14 mouse cellular contexts compared by ENCODE assay signal in genomic region chr7:49662492-49663026, GRCm38 (mm10). TPM values are rescaled to one million over a fixed set of nuclear protein-coding genes. Genes with fewer than 3 reads are reported as not detected.
DNase-seq lines count a peak whose midpoint lies in the region; ATAC-seq and TF ChIP-seq lines count a peak whose summit lies in the region.
"Had no signal": no experiment of that assay in that cellular context is flagged by ENCODE, and none has a peak within 500 bp of the region (broad histone marks: within the 10 kb centered on the region; RNA-seq: fewer than 3 reads in every experiment).

No protein-coding gene starts in this region.

- H3K27ac ChIP-seq in forebrain, embryonic 10.5 days, result no peak overlapping the region
- no peak overlapping the region for H3K27ac ChIP-seq in forebrain, embryonic 14.5 days (ENCODE audit: low read depth, low read length)
- H3K27ac ChIP-seq in kidney, embryonic 15.5 days, result no peak overlapping the region
- no peak overlapping the region for H3K27ac ChIP-seq in kidney, adult 2 months (ENCODE audit: insufficient read depth, low read depth, low read length)
- H3K27ac ChIP-seq in midbrain, embryonic 11.5 days (ENCODE audit: low read depth, low read length), result no peak overlapping the region
- no peak overlapping the region for H3K27ac ChIP-seq in midbrain, embryonic 16.5 days (ENCODE audit: low read length)
- no peak overlapping the region for H3K27ac ChIP-seq in stomach, embryonic 16.5 days (ENCODE audit: low read length)
- H3K27ac ChIP-seq: hindbrain, embryonic 14.5 days; neural tube, embryonic 15.5 days had no signal

- no peak for TF ChIP-seq CTCF in kidney, adult 2 months (conservative IDR thresholded peaks at IDR 0.05; ENCODE audit: insufficient read depth, insufficient read length, low read depth, low read length)

- TF ChIP-seq POLR2A in kidney, adult 2 months (IDR thresholded peaks at IDR 0.05; ENCODE audit: low read depth, low read length), result no peak

- DNase-seq in forebrain, embryonic 10.5 days (ENCODE audit: extremely low spot score, low spot score), result no peak
- no peak for DNase-seq in forebrain, embryonic 14.5 days (ENCODE audit: low spot score)
- no peak for DNase-seq in kidney, adult 2 months
- peak; percentile 91 for DNase-seq in midbrain, embryonic 11.5 days (ENCODE audit: low spot score, missing footprints)
- DNase-seq in right cerebral cortex, adult 2 months (ENCODE audit: low spot score in 2 of 2), result no peak
- DNase-seq: adrenal gland, postnatal 25 days; kidney, adult 8-10 months; lung, postnatal 36 days; thymus, adult 2 months had no signal

- H3K4me3 ChIP-seq in forebrain, embryonic 10.5 days, result peak overlapping the region; percentile 32; the same call in 1 of the 2 replicates
- no peak overlapping the region for H3K4me3 ChIP-seq in forebrain, embryonic 14.5 days (ENCODE audit: low read depth, low read length)
- 0 out of 2 replicates have a peak overlapping the region, but pooled peaks have one; percentile 3 for H3K4me3 ChIP-seq in kidney, embryonic 15.5 days (replicated peaks)
- no peak overlapping the region for H3K4me3 ChIP-seq in kidney, adult 2 months (ENCODE audit: insufficient read depth, low read depth, low read length)
- H3K4me3 ChIP-seq in midbrain, embryonic 11.5 days (ENCODE audit: low read depth, low read length), result no peak overlapping the region
- no peak overlapping the region for H3K4me3 ChIP-seq in midbrain, embryonic 16.5 days (ENCODE audit: low read depth, low read length)
- no peak overlapping the region for H3K4me3 ChIP-seq in stomach, embryonic 16.5 days (replicated peaks; ENCODE audit: low read length)
- H3K4me3 ChIP-seq: neural tube, embryonic 15.5 days had no signal

- no peaks in the 10 kb centered on the region for H3K36me3 ChIP-seq in forebrain, embryonic 10.5 days (replicated peaks)
- H3K36me3 ChIP-seq in forebrain, embryonic 14.5 days (ENCODE audit: control insufficient read depth, insufficient read depth, low read length), result no peaks in the 10 kb centered on the region
- no peaks in the 10 kb centered on the region for H3K36me3 ChIP-seq in kidney, embryonic 15.5 days
- no peaks in the 10 kb centered on the region for H3K36me3 ChIP-seq in kidney, adult 2 months (ENCODE audit: control insufficient read depth, insufficient read depth, low read length)
- no peaks in the 10 kb centered on the region for H3K36me3 ChIP-seq in midbrain, embryonic 11.5 days (ENCODE audit: control insufficient read depth, insufficient read depth, low read length)
- H3K36me3 ChIP-seq in midbrain, embryonic 16.5 days (ENCODE audit: control insufficient read depth, insufficient read depth, low read length), result no peaks in the 10 kb centered on the region
- no peaks in the 10 kb centered on the region for H3K36me3 ChIP-seq in stomach, embryonic 16.5 days (ENCODE audit: control insufficient read depth, insufficient read depth, low read length)
- H3K36me3 ChIP-seq: neural tube, embryonic 15.5 days had no signal

- H3K4me2 ChIP-seq in forebrain, embryonic 14.5 days (ENCODE audit: low read length), result no peak overlapping the region
- H3K4me2 ChIP-seq in kidney, embryonic 15.5 days, result peak overlapping the region; percentile 36
- H3K4me2 ChIP-seq in midbrain, embryonic 11.5 days, result no peak overlapping the region
- no peak overlapping the region for H3K4me2 ChIP-seq in midbrain, embryonic 16.5 days (ENCODE audit: low read length)
- peak overlapping the region; percentile 22; the same call in 1 of the 2 replicates for H3K4me2 ChIP-seq in stomach, embryonic 16.5 days (ENCODE audit: low read depth, low read length)
- H3K4me2 ChIP-seq: neural tube, embryonic 15.5 days had no signal

- no peaks in the 10 kb centered on the region for H3K9me3 ChIP-seq in forebrain, embryonic 10.5 days
- H3K9me3 ChIP-seq in forebrain, embryonic 14.5 days (replicated peaks; ENCODE audit: control insufficient read depth, low read length), result no peaks in the 10 kb centered on the region
- H3K9me3 ChIP-seq in kidney, embryonic 15.5 days (replicated peaks), result no peaks in the 10 kb centered on the region
- H3K9me3 ChIP-seq in midbrain, embryonic 11.5 days (ENCODE audit: control insufficient read depth, low read length), result no peaks in the 10 kb centered on the region
- no peaks in the 10 kb centered on the region for H3K9me3 ChIP-seq in midbrain, embryonic 16.5 days (replicated peaks; ENCODE audit: control insufficient read depth, low read length, poor library complexity, severe bottlenecking)
- H3K9me3 ChIP-seq in stomach, embryonic 16.5 days (replicated peaks; ENCODE audit: control insufficient read depth, low read length), result no peaks in the 10 kb centered on the region
- H3K9me3 ChIP-seq: neural tube, embryonic 15.5 days had no signal

- H3K27me3 ChIP-seq in forebrain, embryonic 10.5 days (ENCODE audit: poor library complexity, severe bottlenecking), result peaks cover 97% of the 10 kb centered on the region
- peaks cover 27% of the 10 kb centered on the region; the same call in 1 of the 2 replicates for H3K27me3 ChIP-seq in forebrain, embryonic 14.5 days (replicated peaks; ENCODE audit: control insufficient read depth, insufficient read depth, low read length)
- peaks cover 47% of the 10 kb centered on the region for H3K27me3 ChIP-seq in kidney, embryonic 15.5 days
- no peaks in the 10 kb centered on the region; the same call in 1 of the 2 replicates for H3K27me3 ChIP-seq in kidney, adult 2 months (replicated peaks; ENCODE audit: control insufficient read depth, insufficient read depth, low read length)
- H3K27me3 ChIP-seq in midbrain, embryonic 11.5 days (ENCODE audit: control insufficient read depth, insufficient read depth, low read length), result peaks cover 26% of the 10 kb centered on the region
- H3K27me3 ChIP-seq in midbrain, embryonic 16.5 days (ENCODE audit: control insufficient read depth, insufficient read depth, low read depth, low read length), result peaks cover 36% of the 10 kb centered on the region
- peaks cover 20% of the 10 kb centered on the region for H3K27me3 ChIP-seq in stomach, embryonic 16.5 days (ENCODE audit: control insufficient read depth, insufficient read depth, low read length)

- peaks cover 20% of the 10 kb centered on the region for H3K4me1 ChIP-seq in forebrain, embryonic 10.5 days
- H3K4me1 ChIP-seq in forebrain, embryonic 14.5 days (ENCODE audit: control insufficient read depth, insufficient read depth, low read length), result no peaks in the 10 kb centered on the region; the same call in 1 of the 2 replicates
- H3K4me1 ChIP-seq in kidney, embryonic 15.5 days, result peaks cover 15% of the 10 kb centered on the region
- no peaks in the 10 kb centered on the region for H3K4me1 ChIP-seq in kidney, adult 2 months (ENCODE audit: control insufficient read depth, insufficient read depth, low read length)
- peaks cover 9% of the 10 kb centered on the region for H3K4me1 ChIP-seq in midbrain, embryonic 11.5 days (ENCODE audit: control insufficient read depth, insufficient read depth, low read length)
- no peaks in the 10 kb centered on the region; the same call in 1 of the 2 replicates for H3K4me1 ChIP-seq in midbrain, embryonic 16.5 days (ENCODE audit: control insufficient read depth, insufficient read depth, low read length)
- peaks cover 3% of the 10 kb centered on the region; the same call in 1 of the 2 replicates for H3K4me1 ChIP-seq in stomach, embryonic 16.5 days (ENCODE audit: control insufficient read depth, insufficient read depth, low read length)

- no peak for ATAC-seq in forebrain, embryonic 14.5 days
- ATAC-seq in kidney, embryonic 15.5 days (replicated peaks; ENCODE audit: low FRiP score), result no peak
- no peak for ATAC-seq in midbrain, embryonic 11.5 days (ENCODE audit: low FRiP score)
- no peak for ATAC-seq in midbrain, embryonic 16.5 days
- no peak for ATAC-seq in stomach, embryonic 16.5 days (ENCODE audit: insufficient read depth, low FRiP score)

- H3K9ac ChIP-seq in forebrain, embryonic 14.5 days (ENCODE audit: low read length), result no peak overlapping the region
- no peak overlapping the region for H3K9ac ChIP-seq in kidney, embryonic 15.5 days
- no peak overlapping the region for H3K9ac ChIP-seq in midbrain, embryonic 11.5 days (ENCODE audit: low read length)
- H3K9ac ChIP-seq in midbrain, embryonic 16.5 days (ENCODE audit: low read depth, low read length), result no peak overlapping the region
- no peak overlapping the region for H3K9ac ChIP-seq in stomach, embryonic 16.5 days (ENCODE audit: low read length)
- H3K9ac ChIP-seq: hindbrain, embryonic 14.5 days; neural tube, embryonic 15.5 days had no signal

- 9% methylated on average over 7 of the region's 7 CpGs for WGBS in forebrain, embryonic 10.5 days
- WGBS in forebrain, embryonic 14.5 days, result 5% methylated on average over 7 of the region's 7 CpGs
- 6% methylated on average over 7 of the region's 7 CpGs for WGBS in kidney, embryonic 15.5 days
- WGBS in kidney, adult 2 months, result 5% methylated on average over 7 of the region's 7 CpGs
- WGBS in midbrain, embryonic 11.5 days, result 6% methylated on average over 7 of the region's 7 CpGs
- WGBS in midbrain, embryonic 16.5 days, result 10% methylated on average over 7 of the region's 7 CpGs
- 5% methylated on average over 7 of the region's 7 CpGs for WGBS in stomach, embryonic 16.5 days

RNA-seq across cellular contexts. Expression of gene Dbx1, which starts 25.9 kb away (rescaled TPM):
- 14.1 and 15.2 TPM in 2 replicates for polyA plus RNA-seq in forebrain, embryonic 10.5 days (2016; fragmentation: Nextera tagmentation; extraction: Ambion mirVana)
- 3.2 and 3.8 TPM in 2 replicates for polyA plus RNA-seq in forebrain, embryonic 14.5 days (2014; fragmentation: Nextera tagmentation; extraction: Ambion mirVana)
- 0.24 and 0.43 TPM in 2 replicates for polyA plus RNA-seq in kidney, embryonic 15.5 days (2015; fragmentation: Nextera tagmentation; extraction: Ambion mirVana)
- not detected in 2 replicates for polyA plus RNA-seq in kidney, adult 2 months (2012; rRNA removed)
- 168 and 182 TPM in 2 replicates for polyA plus RNA-seq in midbrain, embryonic 11.5 days (2014; fragmentation: Nextera tagmentation; extraction: Ambion mirVana)
- 13.4 and 18.5 TPM in 2 replicates for polyA plus RNA-seq in midbrain, embryonic 16.5 days (2015; fragmentation: Nextera tagmentation; extraction: Ambion mirVana)
- polyA plus RNA-seq in stomach, embryonic 16.5 days (2015; fragmentation: Nextera tagmentation; extraction: Ambion mirVana), result 0.28 TPM in 1 of 2 replicates, not detected in the other

Comparison
In these comparisons a context has a peak if more than half of its experiments do, and no peak if none do; other contexts are left out.
1. H3K4me3 ChIP-seq: peak in forebrain, embryonic 10.5 days (single experiment) and kidney, embryonic 15.5 days (single experiment); none in forebrain, embryonic 14.5 days (single experiment), kidney, adult 2 months (single experiment), midbrain, embryonic 11.5 days (single experiment), midbrain, embryonic 16.5 days (single experiment) and stomach, embryonic 16.5 days (single experiment).
2. H3K4me2 ChIP-seq: peak in kidney, embryonic 15.5 days (single experiment) and stomach, embryonic 16.5 days (single experiment); none in forebrain, embryonic 14.5 days (single experiment), midbrain, embryonic 11.5 days (single experiment) and midbrain, embryonic 16.5 days (single experiment).